Mouse (Mus musculus): ENCODE data around the gene Oasl1.

GRCm38 (mm10) chr5:114976935-114977334 is 53.9 kb downstream of the Oasl1 start:
- TF ChIP-seq TAL1 (IDR thresholded peaks at IDR 0.05; ENCODE audit: low read length) (no peak), GATA1 (IDR thresholded peaks at IDR 0.05; ENCODE audit: low read length) (no peak)
